Mouse (Mus musculus) stomach, postnatal 0 days (tissue): ENCODE results near the gene Ppara. TPM values are rescaled to one million over a fixed set of nuclear protein-coding genes. Genes with fewer than 3 reads are reported as not detected.

Source experiments
- ATAC-seq: fragments of 200-750 bp; cut with Nextera tagmentation; 2 replicates; pipeline ENCODE4 v1.8.0; 2017; ENCODE audit not compliant: low FRiP score, low TSS enrichment
- DNase-seq: peaks from one replicate; pipeline ENCODE4 v3.0.0-alpha.2; 2016; ENCODE audit warnings: low spot score
- H3K27ac ChIP-seq: fragments of 300-500 bp; sonication (generic); replicated peaks from 2 replicates; pipeline ENCODE4 v1.5.1; 2014; ENCODE audit warnings: mild to moderate bottlenecking, control low read depth
- H3K27me3 ChIP-seq: fragments of 300-500 bp; sonication (generic); 2 replicates; pipeline ENCODE4 v1.6.1; 2014; ENCODE audit warnings: low read length; ENCODE audit not compliant: control insufficient read depth, insufficient read depth
- H3K36me3 ChIP-seq: fragments of 300-500 bp; sonication (generic); 2 replicates; pipeline ENCODE4 v1.6.1; 2014; ENCODE audit warnings: low read length, mixed read lengths; ENCODE audit not compliant: control insufficient read depth, insufficient read depth
- H3K4me1 ChIP-seq: fragments of 300-500 bp; sonication (generic); replicated peaks from 2 replicates; pipeline ENCODE4 v1.6.1; 2014; ENCODE audit warnings: antibody characterized with exemption; ENCODE audit not compliant: control insufficient read depth, insufficient read depth
- H3K4me2 ChIP-seq: fragments of 300-500 bp; sonication (generic); replicated peaks from 2 replicates; pipeline ENCODE4 v1.6.1; 2014; ENCODE audit warnings: low read depth, mild to moderate bottlenecking, control low read depth, moderate library complexity
- H3K4me3 ChIP-seq: fragments of 300-500 bp; sonication (generic); 2 replicates; pipeline ENCODE4 v1.5.1; 2014; ENCODE audit warnings: low read depth, low read length, control low read depth
- H3K9ac ChIP-seq: fragments of 300-500 bp; sonication (generic); 2 replicates; pipeline ENCODE4 v1.6.1; 2014; ENCODE audit warnings: mild to moderate bottlenecking, low read length, control low read depth, mixed read lengths
- H3K9me3 ChIP-seq: fragments of 300-500 bp; sonication (generic); 2 replicates; pipeline ENCODE4 v1.6.1; 2016; ENCODE audit warnings: low read length; ENCODE audit not compliant: control insufficient read depth
- CTCF ChIP-seq: IDR thresholded peaks from 2 replicates; pipeline ENCODE4 v1.5.1; 2016; ENCODE audit warnings: antibody characterized with exemption, low read depth, mild to moderate bottlenecking, moderate library complexity
- EP300 ChIP-seq: optimal IDR thresholded peaks from 2 replicates; pipeline ENCODE3; 2016; ENCODE audit warnings: antibody characterized with exemption
- WGBS: fragments of 180-500 bp; shearing (Covaris S2); extraction: QIAGEN DNeasy Blood & Tissue Kit; methylation state at CpG from one replicate; pipeline ENCODE4 v1.1.7; 2014; 5-methylcytosine and 5-hydroxymethylcytosine counted together
- polyA plus RNA-seq: library from polyadenylated mRNA; unstranded; fragments of >200 nt; fragmentation: Nextera tagmentation; extraction: Ambion mirVana; gene quantifications from 2 replicates; pipeline ENCODE4 v1.2.1, GENCODE M21; 2015

The Ppara gene
- polyA plus RNA-seq, 1 experiment from 2014 or later = 16.8 TPM

- WGBS = 79% methylated on average over 3 of the region's 3 CpGs
- H3K9ac ChIP-seq = no peak overlapping the region
- DNase-seq (no peak), ATAC-seq (no peak)
- no peak overlapping the region for H3K4me3 ChIP-seq
- H3K36me3 ChIP-seq = no peaks in the 10 kb centered on the region
- H3K9me3 ChIP-seq = no peaks in the 10 kb centered on the region
- H3K27me3 ChIP-seq = no peaks in the 10 kb centered on the region
- H3K27ac ChIP-seq = no peak overlapping the region
- H3K4me2 ChIP-seq = no peak overlapping the region
- H3K4me1 ChIP-seq = peaks cover 2% of the 10 kb centered on the region; the same call in 1 of the 2 replicates
- TF ChIP-seq CTCF (no peak), EP300 (no peak)
Measured at GRCm38 (mm10) chr15:85731885-85732603, 2.7 kb upstream of the Ppara start.

DNA sequence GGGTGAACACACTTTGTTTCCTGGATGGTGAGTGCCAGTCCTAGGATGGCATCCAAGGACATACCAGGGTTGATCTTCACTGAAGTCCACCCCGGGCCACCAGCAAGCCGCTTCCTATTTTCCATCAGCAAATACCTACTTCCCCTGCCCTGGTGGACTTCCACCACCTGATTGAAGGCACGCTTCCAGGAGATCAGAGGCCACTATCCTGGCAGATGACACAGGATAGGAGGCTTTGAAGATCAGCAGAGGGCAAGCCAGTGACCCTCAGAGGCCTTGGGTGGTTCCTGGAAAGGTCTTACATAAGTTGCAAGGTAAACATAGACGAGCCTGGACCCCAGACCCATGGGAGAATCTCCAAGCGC lies 2.2 kb upstream of the Ppara start:
- ATAC-seq (no peak), DNase-seq (no peak)
- TF ChIP-seq EP300 (no peak), CTCF (no peak)
- Histone ChIP-seq H3K4me2 (no peak overlapping the region), H3K27me3 (no peaks in the 10 kb centered on the region), H3K27ac (no peak overlapping the region), H3K36me3 (no peaks in the 10 kb centered on the region), H3K9me3 (no peaks in the 10 kb centered on the region), H3K4me1 (peaks cover 2% of the 10 kb centered on the region; the same call in 1 of the 2 replicates), H3K9ac (no peak overlapping the region), H3K4me3 (no peak overlapping the region)
- WGBS = 79% methylated on average over 5 of the region's 5 CpGs

DNA sequence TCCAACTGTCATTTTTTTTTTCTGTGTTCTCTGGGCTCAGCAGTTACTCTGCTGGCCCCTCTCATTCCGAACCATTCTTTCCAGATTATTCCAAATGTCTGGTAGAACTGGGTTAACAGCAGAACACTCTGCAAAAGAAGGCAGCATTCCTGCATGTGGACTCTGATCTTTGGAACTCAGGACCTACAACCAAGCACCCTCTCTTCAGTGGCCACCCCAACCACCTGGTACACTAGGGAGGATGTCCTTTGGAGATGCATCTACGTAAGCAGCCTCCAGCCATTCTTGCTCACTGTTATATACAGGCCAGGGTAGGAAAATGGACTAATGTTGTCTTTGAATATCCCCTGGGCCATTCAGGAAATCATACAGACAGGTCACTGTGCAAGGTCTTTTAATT lies 1.1 kb upstream of the Ppara start:
- WGBS = 91% methylated on average over 2 of the region's 2 CpGs
- TF ChIP-seq CTCF = no peak
- TF ChIP-seq EP300 = no peak
- ATAC-seq = no peak

GRCm38 (mm10) chr15:85734148-85734547 lies 635 bp upstream of the Ppara start:
- no peaks in the 10 kb centered on the region for H3K36me3 ChIP-seq
- TF ChIP-seq CTCF (no peak), EP300 (no peak)
- H3K27ac ChIP-seq = peak overlapping the region; percentile 81
- peak overlapping the region; percentile 73 for H3K9ac ChIP-seq
- peak overlapping the region; percentile 89 for H3K4me2 ChIP-seq
- no peaks in the 10 kb centered on the region for H3K9me3 ChIP-seq
- peaks cover 2% of the 10 kb centered on the region; the same call in 1 of the 2 replicates for H3K4me1 ChIP-seq
- no peaks in the 10 kb centered on the region for H3K27me3 ChIP-seq
- no peak for DNase-seq
- H3K4me3 ChIP-seq = peak overlapping the region; percentile 68; the same call in 1 of the 2 replicates
- ATAC-seq = no peak
- WGBS = 33% methylated on average over 8 of the region's 8 CpGs

More for the DNA sequence above, 1.1 kb upstream of the Ppara start:
- Histone ChIP-seq H3K4me2 (no peak overlapping the region), H3K4me1 (peaks cover 2% of the 10 kb centered on the region; the same call in 1 of the 2 replicates), H3K9me3 (no peaks in the 10 kb centered on the region), H3K4me3 (no peak overlapping the region), H3K9ac (no peak overlapping the region), H3K36me3 (no peaks in the 10 kb centered on the region), H3K27me3 (no peaks in the 10 kb centered on the region), H3K27ac (no peak overlapping the region)
- DNase-seq = no peak

DNA sequence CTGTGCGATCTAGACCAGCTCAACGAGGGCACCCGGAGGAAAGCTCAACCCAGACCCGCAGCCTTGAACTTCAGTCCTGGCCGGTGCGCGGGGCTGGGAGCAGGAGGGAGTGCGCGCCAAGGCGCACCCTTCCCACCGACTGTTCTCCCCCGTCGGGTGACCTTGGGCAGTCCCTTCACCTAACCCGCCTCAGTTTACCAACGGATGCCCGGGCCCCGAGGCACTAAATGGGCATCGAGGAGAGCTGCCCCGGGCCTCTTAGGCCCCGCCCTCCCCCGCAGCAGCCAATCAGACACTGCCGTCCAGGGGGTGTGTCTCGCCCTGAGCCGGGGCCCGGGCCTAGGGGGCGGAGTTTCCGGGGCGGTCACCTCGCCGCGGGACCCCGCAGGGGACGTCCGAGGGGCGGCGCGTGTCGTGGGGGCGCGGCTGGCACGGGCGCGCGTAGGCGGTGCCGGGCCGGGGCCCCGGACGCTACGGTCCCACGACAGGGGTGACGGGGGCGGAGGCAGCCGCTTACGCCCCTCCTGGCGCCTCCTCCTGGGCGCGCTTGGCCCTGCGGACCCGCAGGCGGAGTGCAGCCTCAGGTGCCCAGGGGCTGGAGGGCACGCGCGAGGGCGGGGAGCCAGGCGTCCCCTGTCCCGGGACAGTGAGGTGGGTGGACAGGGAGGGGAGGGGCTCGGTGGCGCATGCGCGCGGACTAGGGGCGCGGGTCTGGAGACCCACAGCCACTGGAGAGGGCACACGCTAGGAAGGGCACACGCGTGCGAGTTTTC lies 466 bp downstream of the Ppara start:
- peak; percentile 57 for TF ChIP-seq CTCF
- TF ChIP-seq EP300 = no peak
- peak; percentile 96 for ATAC-seq
- H3K4me2 ChIP-seq = peak overlapping the region; percentile 89
- H3K27me3 ChIP-seq = no peaks in the 10 kb centered on the region
- H3K9ac ChIP-seq = peak overlapping the region; percentile 73
- WGBS = under 1% methylated on average over 66 of the region's 78 CpGs
- peaks cover 2% of the 10 kb centered on the region; the same call in 1 of the 2 replicates for H3K4me1 ChIP-seq
- H3K4me3 ChIP-seq = peak overlapping the region; percentile 68
- DNase-seq = peak; percentile 95
- peak overlapping the region; percentile 81 for H3K27ac ChIP-seq
- H3K9me3 ChIP-seq = no peaks in the 10 kb centered on the region
- no peaks in the 10 kb centered on the region for H3K36me3 ChIP-seq

- peaks cover 2% of the 10 kb centered on the region; the same call in 1 of the 2 replicates for H3K4me1 ChIP-seq
- WGBS = 0% methylated on average over 21 of the region's 25 CpGs
- DNase-seq = no peak
- H3K27me3 ChIP-seq = no peaks in the 10 kb centered on the region
- H3K36me3 ChIP-seq = no peaks in the 10 kb centered on the region
- H3K27ac ChIP-seq = peak overlapping the region; percentile 81
- no peaks in the 10 kb centered on the region for H3K9me3 ChIP-seq
- peak overlapping the region; percentile 73 for H3K9ac ChIP-seq
- peak overlapping the region; percentile 89 for H3K4me2 ChIP-seq
- ATAC-seq = peak; percentile 21; the same call in 1 of the 2 replicates
- TF ChIP-seq EP300 = no peak
- TF ChIP-seq CTCF = no peak
- H3K4me3 ChIP-seq = peak overlapping the region; percentile 68
Measured at GRCm38 (mm10) chr15:85735836-85736190, 1.0 kb downstream of the Ppara start.
